Mouse (Mus musculus) embryonic facial prominence, embryonic 10.5 days (tissue): ENCODE data around the gene Stk32b. TPM values are rescaled to one million over a fixed set of nuclear protein-coding genes. Genes with fewer than 3 reads are reported as not detected.

Experiments used
- DNase-seq: peaks from one replicate; pipeline ENCODE4 v3.0.0-alpha.2; 2017; ENCODE audit warnings: low spot score
- H3K27ac ChIP-seq: fragments of 300-500 bp; sonication (generic); replicated peaks from 2 replicates; pipeline ENCODE4 v1.5.1; 2016; ENCODE audit warnings: mild to moderate bottlenecking
- H3K27me3 ChIP-seq: fragments of 300-500 bp; sonication (generic); replicated peaks from 2 replicates; pipeline ENCODE4 v1.6.1; 2016; ENCODE audit warnings: low read depth, mild to moderate bottlenecking; ENCODE audit not compliant: poor library complexity, severe bottlenecking
- H3K36me3 ChIP-seq: fragments of 300-500 bp; sonication (generic); replicated peaks from 2 replicates; pipeline ENCODE4 v1.6.1; 2016; ENCODE audit warnings: mild to moderate bottlenecking, moderate library complexity
- H3K4me1 ChIP-seq: fragments of 300-500 bp; sonication (generic); 2 replicates; pipeline ENCODE4 v1.6.1; 2016
- H3K4me3 ChIP-seq: fragments of 300-500 bp; sonication (generic); 2 replicates; pipeline ENCODE4 v1.5.1; 2016; ENCODE audit warnings: mild to moderate bottlenecking, moderate library complexity
- H3K9me3 ChIP-seq: fragments of 300-500 bp; sonication (generic); 2 replicates; pipeline ENCODE4 v1.6.1; 2016; ENCODE audit warnings: mild to moderate bottlenecking
- WGBS: fragments of 180-500 bp; shearing (Covaris S2); methylation state at CpG from one replicate; pipeline ENCODE4 v1.1.7; 2016; 5-methylcytosine and 5-hydroxymethylcytosine counted together
- polyA plus RNA-seq: library from polyadenylated mRNA; unstranded; fragments of >200 nt; fragmentation: Nextera tagmentation; extraction: Ambion mirVana; gene quantifications from 2 replicates; pipeline ENCODE4 v1.2.1, GENCODE M21; 2016

The Stk32b gene
- polyA plus RNA-seq, 1 experiment from 2014 or later, result 0.57 TPM

GRCm38 (mm10) chr5:37467646-37468045 is 249.3 kb downstream of the Stk32b start:
- H3K36me3 ChIP-seq, result no peaks in the 10 kb centered on the region
- no peaks in the 10 kb centered on the region for H3K9me3 ChIP-seq
- WGBS, result 92% methylated on average over 2 of the region's 2 CpGs
- H3K4me3 ChIP-seq, result no peak overlapping the region
- H3K27me3 ChIP-seq, result no peaks in the 10 kb centered on the region
- H3K27ac ChIP-seq, result no peak overlapping the region
- no peak for DNase-seq
- H3K4me1 ChIP-seq, result 0 out of 2 replicates have a peak, but pooled peaks cover 3% of the 10 kb centered on the region

DNA sequence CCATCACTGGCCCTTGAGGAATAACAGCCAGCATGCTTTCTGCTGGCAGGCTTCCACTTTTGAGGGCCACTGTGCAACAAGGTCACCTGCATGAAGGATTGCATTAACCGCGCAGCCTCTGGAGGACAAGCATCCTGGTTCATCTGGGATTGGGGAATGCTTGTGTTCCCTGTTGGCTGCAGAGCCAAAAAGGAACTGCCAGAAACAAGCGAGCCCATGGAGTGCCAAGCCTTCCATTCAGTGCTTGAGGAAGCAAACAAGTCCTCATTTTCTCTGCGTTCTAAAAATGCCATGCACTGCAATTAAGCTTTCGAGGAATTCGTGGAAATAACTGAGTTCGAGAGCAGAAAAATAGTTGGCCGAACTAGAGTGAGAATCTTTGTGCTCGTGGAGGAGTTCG is 251.5 kb downstream of the Stk32b start:
- H3K36me3 ChIP-seq, result no peaks in the 10 kb centered on the region
- H3K4me1 ChIP-seq, result 0 out of 2 replicates have a peak, but pooled peaks cover 3% of the 10 kb centered on the region
- H3K4me3 ChIP-seq, result no peak overlapping the region
- no peak overlapping the region for H3K27ac ChIP-seq
- no peaks in the 10 kb centered on the region for H3K27me3 ChIP-seq
- WGBS, result 93% methylated on average over 10 of the region's 10 CpGs
- DNase-seq, result no peak
- no peaks in the 10 kb centered on the region for H3K9me3 ChIP-seq

DNA sequence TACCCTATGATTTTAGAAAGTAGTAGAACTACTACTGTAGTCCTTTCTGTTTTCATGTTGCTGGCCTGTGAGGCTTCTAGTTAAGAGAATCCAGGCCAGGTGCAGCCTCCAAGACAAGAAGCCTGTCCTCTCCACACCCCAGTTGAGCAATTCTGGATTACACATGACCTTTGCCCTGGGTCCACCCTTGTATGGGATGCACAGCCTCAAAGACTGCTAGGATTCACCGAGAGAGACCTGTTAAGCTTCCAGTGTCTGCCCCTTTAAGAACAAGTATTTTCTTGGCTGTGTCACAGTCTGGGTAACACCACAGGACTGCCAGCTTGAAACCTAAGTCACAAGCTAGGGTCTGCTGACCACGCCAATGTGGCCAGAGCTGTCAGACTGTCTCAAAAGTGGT is 258.7 kb downstream of the Stk32b start:
- Histone ChIP-seq H3K36me3 (no peaks in the 10 kb centered on the region), H3K4me1 (peaks cover 5% of the 10 kb centered on the region), H3K9me3 (no peaks in the 10 kb centered on the region; the same call in 1 of the 2 replicates), H3K27ac (no peak overlapping the region), H3K4me3 (no peak overlapping the region), H3K27me3 (no peaks in the 10 kb centered on the region)
- DNase-seq, result no peak
- 73% methylated on average over 2 of the region's 2 CpGs for WGBS

GRCm38 (mm10) chr5:37457831-37458230 is 259.1 kb downstream of the Stk32b start:
- Histone ChIP-seq H3K4me1 (peaks cover 5% of the 10 kb centered on the region), H3K27me3 (no peaks in the 10 kb centered on the region), H3K9me3 (no peaks in the 10 kb centered on the region; the same call in 1 of the 2 replicates), H3K4me3 (no peak overlapping the region), H3K27ac (no peak overlapping the region), H3K36me3 (no peaks in the 10 kb centered on the region)
- 85% methylated on average over 2 of the region's 2 CpGs for WGBS
- no peak for DNase-seq

DNA sequence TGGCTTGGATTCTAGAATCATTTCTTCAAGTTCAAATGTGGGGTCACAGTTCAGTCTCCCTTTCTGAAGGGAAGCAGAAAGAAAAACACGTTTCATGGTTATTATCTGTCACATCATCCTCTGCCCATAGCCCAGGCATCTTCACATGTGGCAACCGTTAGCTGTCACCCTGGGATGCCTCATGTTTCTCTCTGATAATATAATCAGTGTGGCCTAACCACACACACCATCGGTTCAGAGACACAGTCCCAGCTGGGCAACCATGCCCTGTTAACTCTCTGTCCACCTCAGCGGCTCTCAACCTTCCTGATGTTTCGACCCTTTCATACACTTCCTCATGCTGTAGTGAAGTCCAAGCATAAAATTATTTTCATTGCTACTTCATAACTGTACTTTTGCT is 259.8 kb downstream of the Stk32b start:
- no peak for DNase-seq
- Histone ChIP-seq H3K4me3 (no peak overlapping the region), H3K27ac (no peak overlapping the region), H3K27me3 (no peaks in the 10 kb centered on the region), H3K9me3 (no peaks in the 10 kb centered on the region; the same call in 1 of the 2 replicates), H3K36me3 (no peaks in the 10 kb centered on the region), H3K4me1 (peaks cover 5% of the 10 kb centered on the region)
- 66% methylated on average over 5 of the region's 5 CpGs for WGBS

GRCm38 (mm10) chr5:37456590-37456989 is 260.4 kb downstream of the Stk32b start:
- no peaks in the 10 kb centered on the region; the same call in 1 of the 2 replicates for H3K9me3 ChIP-seq
- DNase-seq, result no peak
- no peak overlapping the region for H3K27ac ChIP-seq
- H3K4me1 ChIP-seq, result peaks cover 5% of the 10 kb centered on the region
- no peak overlapping the region for H3K4me3 ChIP-seq
- no peaks in the 10 kb centered on the region for H3K36me3 ChIP-seq
- WGBS, result 74% methylated on average over 2 of the region's 2 CpGs
- H3K27me3 ChIP-seq, result no peaks in the 10 kb centered on the region

- Histone ChIP-seq H3K9me3 (no peaks in the 10 kb centered on the region), H3K4me1 (no peaks in the 10 kb centered on the region), H3K4me3 (no peak overlapping the region), H3K27me3 (no peaks in the 10 kb centered on the region), H3K27ac (no peak overlapping the region), H3K36me3 (no peaks in the 10 kb centered on the region)
- 84% methylated on average over 3 of the region's 3 CpGs for WGBS
- no peak for DNase-seq
These were observed 269.4 kb downstream of the Stk32b start for GRCm38 (mm10) chr5:37447546-37447945.

DNA sequence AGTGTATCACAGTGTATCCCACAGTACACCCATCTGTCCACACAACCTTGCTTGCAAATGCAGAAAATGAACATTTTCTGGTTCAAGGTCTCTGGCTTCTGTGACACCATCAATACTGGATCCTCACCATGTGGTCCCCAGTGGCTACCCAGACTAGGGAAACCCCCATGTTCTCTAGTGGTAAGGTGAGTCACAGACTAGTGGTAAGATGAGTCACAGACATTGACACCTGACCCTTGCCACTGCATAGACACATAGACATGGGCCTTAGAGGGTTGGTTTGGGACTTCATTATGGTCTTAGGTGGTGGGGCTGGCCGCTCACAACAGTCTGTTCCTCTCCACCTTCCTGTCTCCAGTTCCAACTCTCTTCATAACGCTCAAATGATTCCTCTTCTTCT is 274.2 kb downstream of the Stk32b start:
- no peak for DNase-seq
- no peaks in the 10 kb centered on the region for H3K36me3 ChIP-seq
- no peaks in the 10 kb centered on the region for H3K4me1 ChIP-seq
- no peak overlapping the region for H3K27ac ChIP-seq
- H3K27me3 ChIP-seq, result no peaks in the 10 kb centered on the region
- no peak overlapping the region for H3K4me3 ChIP-seq
- 89% methylated on average over 2 of the region's 2 CpGs for WGBS
- no peaks in the 10 kb centered on the region for H3K9me3 ChIP-seq

DNA sequence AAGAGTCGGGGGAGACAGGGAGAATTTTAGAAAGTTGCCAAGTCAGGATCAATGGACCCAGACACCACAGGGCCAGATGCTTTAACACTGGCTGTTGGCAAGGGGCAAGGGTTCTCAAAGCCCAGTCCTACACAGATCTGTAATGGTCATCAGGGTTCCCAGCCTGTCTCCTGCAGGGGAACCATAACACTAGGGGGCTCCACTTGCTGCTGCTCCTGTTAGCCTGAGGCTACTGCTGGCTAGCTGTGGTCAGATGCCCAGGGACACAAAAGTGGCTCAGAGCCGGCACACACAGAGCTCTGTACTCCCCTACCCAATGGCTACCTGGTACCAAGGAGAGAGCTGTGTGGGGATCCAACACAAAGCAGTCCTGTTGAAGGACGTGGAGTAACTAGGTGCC is 281.6 kb downstream of the Stk32b start:
- no peaks in the 10 kb centered on the region for H3K36me3 ChIP-seq
- no peaks in the 10 kb centered on the region for H3K4me1 ChIP-seq
- 0 out of 2 replicates have a peak, but pooled peaks cover 2% of the 10 kb centered on the region for H3K9me3 ChIP-seq
- no peaks in the 10 kb centered on the region for H3K27me3 ChIP-seq
- H3K27ac ChIP-seq, result no peak overlapping the region
- 71% methylated on average over 3 of the region's 3 CpGs for WGBS
- DNase-seq, result no peak
- H3K4me3 ChIP-seq, result no peak overlapping the region

DNA sequence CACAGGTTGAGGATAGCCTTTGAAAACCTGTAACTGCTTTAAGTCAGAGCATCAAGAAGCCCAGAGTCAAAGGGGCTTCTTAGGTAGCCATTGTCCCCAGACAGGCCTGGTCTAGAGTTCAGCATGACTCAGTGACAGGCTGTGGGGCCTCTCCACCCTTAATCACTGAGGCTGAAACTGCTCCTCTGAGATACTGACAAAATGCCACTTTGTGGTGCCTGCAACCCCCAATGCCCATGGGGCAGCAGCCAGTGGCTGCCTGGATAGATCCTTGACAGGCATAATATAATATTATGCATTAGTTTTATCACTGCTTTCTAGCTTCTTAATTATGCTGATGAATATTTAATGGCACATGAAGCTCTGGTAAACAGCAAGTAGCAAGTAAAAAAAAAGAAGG is 289.8 kb downstream of the Stk32b start:
- Histone ChIP-seq H3K27me3 (no peaks in the 10 kb centered on the region), H3K4me1 (no peaks in the 10 kb centered on the region), H3K4me3 (no peak overlapping the region), H3K9me3 (no peaks in the 10 kb centered on the region), H3K36me3 (peaks cover 34% of the 10 kb centered on the region), H3K27ac (no peak overlapping the region)
- DNase-seq, result no peak

- peaks cover 73% of the 10 kb centered on the region for H3K36me3 ChIP-seq
- H3K4me1 ChIP-seq, result no peaks in the 10 kb centered on the region
- no peak overlapping the region for H3K4me3 ChIP-seq
- WGBS, result 87% methylated on average over 6 of the region's 6 CpGs
- H3K9me3 ChIP-seq, result no peaks in the 10 kb centered on the region
- no peak overlapping the region for H3K27ac ChIP-seq
- H3K27me3 ChIP-seq, result no peaks in the 10 kb centered on the region
- no peak for DNase-seq
These were observed 297.9 kb downstream of the Stk32b start for GRCm38 (mm10) chr5:37419028-37419427.
